Mouse (Mus musculus): ENCODE results near the gene Ccdc6.

GRCm38 (mm10) chr10:70125491-70125890 lies 28.6 kb downstream of the Ccdc6 start:
- TF ChIP-seq GATA1 (IDR thresholded peaks at IDR 0.05; ENCODE audit: low read length) (no peak), TAL1 (IDR thresholded peaks at IDR 0.05; ENCODE audit: low read length) (no peak)

All from erythroblast, embryonic 14.5 days (primary cell).